Mouse (Mus musculus) hindbrain, embryonic 15.5 days (tissue): ENCODE measurements at regions not wholly inside any gene's neighbourhood (a gene's known extent, or its start where the extent isn't known, plus 50 kb on each side); places are given as distances from the start of the nearest gene placed in this dataset.

ENCODE experiments used
- ATAC-seq: fragments of 200-750 bp; cut with Nextera tagmentation; 2 replicates; pipeline ENCODE4 v1.8.0; 2017; ENCODE audit warnings: low read depth, moderate number of reproducible peaks, moderate TSS enrichment; ENCODE audit not compliant: low FRiP score
- H3K27ac ChIP-seq: fragments of 300-500 bp; sonication (generic); replicated peaks from 2 replicates; pipeline ENCODE4 v1.5.1; 2015; ENCODE audit warnings: mild to moderate bottlenecking, inconsistent platforms
- H3K27me3 ChIP-seq: fragments of 300-500 bp; sonication (generic); 2 replicates; pipeline ENCODE4 v1.6.1; 2015; ENCODE audit warnings: control low read depth, inconsistent platforms
- H3K36me3 ChIP-seq: fragments of 300-500 bp; sonication (generic); 2 replicates; pipeline ENCODE4 v1.6.1; 2015; ENCODE audit warnings: control low read depth, inconsistent platforms
- H3K4me1 ChIP-seq: fragments of 300-500 bp; sonication (generic); replicated peaks from 2 replicates; pipeline ENCODE4 v1.6.1; 2015; ENCODE audit warnings: control low read depth, inconsistent platforms
- H3K4me2 ChIP-seq: fragments of 300-500 bp; sonication (generic); 2 replicates; pipeline ENCODE4 v1.6.1; 2015; ENCODE audit warnings: moderate library complexity, mild to moderate bottlenecking, inconsistent platforms
- H3K4me3 ChIP-seq: fragments of 300-500 bp; sonication (generic); 2 replicates; pipeline ENCODE4 v1.5.1; 2015; ENCODE audit warnings: mild to moderate bottlenecking, inconsistent platforms
- H3K9ac ChIP-seq: fragments of 300-500 bp; sonication (generic); 2 replicates; pipeline ENCODE4 v1.6.1; 2015; ENCODE audit warnings: inconsistent platforms
- H3K9me3 ChIP-seq: fragments of 300-500 bp; sonication (generic); 2 replicates; pipeline ENCODE4 v1.6.1; 2016; ENCODE audit warnings: control low read depth, inconsistent platforms
- WGBS: fragments of 180-500 bp; shearing (Covaris S2); methylation state at CpG from one replicate; pipeline ENCODE4 v1.1.7; 2015; 5-methylcytosine and 5-hydroxymethylcytosine counted together

DNA sequence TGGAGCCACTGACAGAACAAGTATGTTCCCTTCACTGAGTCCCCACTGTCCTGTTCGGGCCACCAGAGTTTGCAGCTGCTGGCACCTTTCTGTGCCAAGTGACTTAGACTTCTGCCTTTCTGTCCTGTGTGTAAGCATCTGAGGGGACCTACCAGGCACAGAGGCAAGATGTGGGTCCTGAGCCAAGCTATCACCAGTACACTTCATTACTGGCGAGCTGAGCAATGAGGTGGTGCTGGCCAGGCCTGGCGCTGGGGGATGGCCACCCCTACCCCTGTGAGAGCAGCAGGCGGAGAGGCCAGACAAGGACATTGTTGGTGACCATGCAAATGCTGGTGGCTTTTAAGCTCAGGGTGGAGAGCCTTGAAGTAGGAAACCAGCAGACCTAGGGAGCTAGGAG lies 87.6 kb upstream of the Mrps6 start:
- Histone ChIP-seq H3K9me3 (no peaks in the 10 kb centered on the region), H3K27me3 (no peaks in the 10 kb centered on the region), H3K9ac (no peak overlapping the region), H3K27ac (no peak overlapping the region), H3K4me3 (no peak overlapping the region), H3K36me3 (no peaks in the 10 kb centered on the region), H3K4me2 (no peak overlapping the region), H3K4me1 (0 out of 2 replicates have a peak, but pooled peaks cover 3% of the 10 kb centered on the region)
- ATAC-seq, result no peak
- WGBS, result 81% methylated on average over 4 of the region's 4 CpGs

DNA sequence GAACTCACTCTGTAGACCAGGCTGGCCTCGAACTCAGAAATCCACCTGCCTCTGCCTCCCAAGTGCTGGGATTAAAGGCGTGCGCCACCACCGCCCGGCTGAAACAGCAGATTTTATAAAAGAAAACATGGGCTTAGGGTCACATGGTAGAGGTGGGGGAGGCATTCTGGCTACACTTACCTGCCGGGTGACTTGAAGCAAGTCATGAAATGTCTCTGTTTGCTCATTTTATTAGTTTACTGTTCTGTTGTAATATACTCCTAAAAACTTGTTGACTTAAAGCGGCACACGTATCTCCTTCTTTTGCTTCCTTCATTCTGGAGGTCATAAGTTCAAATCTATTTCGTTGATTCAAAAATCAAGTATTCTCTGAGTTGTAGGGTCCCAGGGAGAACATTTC lies 84.9 kb upstream of the Mrps6 start:
- Histone ChIP-seq H3K27me3 (no peaks in the 10 kb centered on the region), H3K9me3 (no peaks in the 10 kb centered on the region), H3K9ac (no peak overlapping the region), H3K4me3 (no peak overlapping the region), H3K4me1 (no peaks in the 10 kb centered on the region), H3K4me2 (no peak overlapping the region), H3K27ac (no peak overlapping the region), H3K36me3 (no peaks in the 10 kb centered on the region)
- ATAC-seq, result no peak
- 91% methylated on average over 9 of the region's 9 CpGs for WGBS

DNA sequence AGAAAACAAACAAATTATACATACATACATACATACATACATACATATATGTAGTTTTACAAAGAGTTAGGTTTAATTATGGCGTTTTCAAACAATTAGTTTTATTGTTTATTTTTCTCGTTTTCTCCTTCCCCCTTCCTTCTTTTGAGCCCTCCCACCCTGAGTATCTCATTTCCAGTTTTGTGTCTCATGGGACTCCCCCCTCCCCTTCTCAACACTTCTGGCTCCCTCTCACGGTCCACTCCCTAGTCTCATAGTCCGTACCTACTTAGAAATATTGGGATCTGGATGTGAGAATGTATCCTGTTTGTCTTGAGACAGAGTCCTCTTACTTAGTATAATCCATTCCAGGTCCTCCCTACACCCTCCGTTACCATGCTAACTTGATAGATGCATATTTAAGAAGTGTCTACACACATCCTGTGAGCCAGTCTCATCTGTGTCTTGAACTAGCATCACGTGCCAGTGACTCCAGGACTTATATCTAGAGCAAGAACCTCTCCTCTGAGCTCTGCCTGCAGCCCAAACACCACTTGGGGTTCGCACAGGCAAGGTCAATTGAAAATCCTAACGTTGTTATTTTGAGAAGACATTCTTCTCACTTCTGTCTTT lies 81.8 kb upstream of the Mrps6 start:
- no peak for ATAC-seq
- H3K4me2 ChIP-seq, result no peak overlapping the region
- H3K4me1 ChIP-seq, result no peaks in the 10 kb centered on the region
- no peak overlapping the region for H3K9ac ChIP-seq
- H3K27ac ChIP-seq, result no peak overlapping the region
- WGBS, result 78% methylated on average over 8 of the region's 8 CpGs
- H3K27me3 ChIP-seq, result no peaks in the 10 kb centered on the region
- H3K36me3 ChIP-seq, result no peaks in the 10 kb centered on the region
- no peaks in the 10 kb centered on the region for H3K9me3 ChIP-seq
- no peak overlapping the region for H3K4me3 ChIP-seq

DNA sequence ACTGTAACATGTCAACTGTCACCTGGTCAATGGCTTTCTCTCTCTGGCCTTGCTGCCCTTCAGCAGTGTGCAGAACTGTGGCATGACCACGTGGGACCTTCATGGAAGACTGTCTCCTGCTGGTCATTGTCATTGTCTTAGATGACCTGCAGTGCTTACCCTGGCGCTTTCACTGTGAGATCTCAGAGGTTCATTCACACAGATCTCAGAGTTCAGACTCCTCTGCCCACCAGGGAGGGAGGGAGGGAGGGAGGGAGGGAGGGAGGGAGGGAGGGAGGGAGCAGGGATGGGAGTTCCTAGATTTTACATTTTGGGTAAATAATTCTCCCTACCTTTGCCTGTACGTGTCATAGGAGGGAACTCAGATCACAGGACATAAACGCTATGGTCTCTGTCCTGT lies 79.6 kb upstream of the Mrps6 start:
- Histone ChIP-seq H3K27ac (no peak overlapping the region), H3K4me1 (no peaks in the 10 kb centered on the region), H3K9me3 (no peaks in the 10 kb centered on the region), H3K4me2 (no peak overlapping the region), H3K9ac (no peak overlapping the region), H3K27me3 (no peaks in the 10 kb centered on the region), H3K36me3 (no peaks in the 10 kb centered on the region), H3K4me3 (no peak overlapping the region)
- no peak for ATAC-seq
- 29% methylated on average over 4 of the region's 4 CpGs for WGBS

DNA sequence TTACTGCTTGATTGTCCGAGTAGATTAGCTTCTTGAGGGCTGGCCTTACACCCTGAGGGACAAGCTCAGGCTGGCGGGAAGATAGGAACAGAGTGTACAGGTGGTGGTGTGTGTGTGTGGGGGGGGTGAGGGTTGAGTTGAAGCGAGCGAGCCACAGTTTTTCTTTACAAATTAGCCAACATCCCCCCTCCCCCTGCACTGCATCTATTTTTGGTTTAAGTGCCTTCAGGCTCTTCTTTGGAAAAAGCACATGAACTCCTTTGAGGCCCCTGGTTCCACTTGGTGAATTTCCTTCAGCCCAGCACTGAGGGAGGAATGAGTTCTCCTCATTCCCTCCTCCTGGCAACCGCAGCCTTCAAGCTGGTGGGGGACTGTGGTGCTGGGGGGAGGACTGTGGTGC lies 79.2 kb upstream of the Mrps6 start:
- Histone ChIP-seq H3K27ac (no peak overlapping the region), H3K4me1 (no peaks in the 10 kb centered on the region), H3K4me2 (no peak overlapping the region), H3K9me3 (no peaks in the 10 kb centered on the region), H3K27me3 (no peaks in the 10 kb centered on the region), H3K9ac (no peak overlapping the region), H3K4me3 (no peak overlapping the region), H3K36me3 (no peaks in the 10 kb centered on the region)
- 0 out of 2 replicates have a peak, but pooled peaks have one; percentile 19 for ATAC-seq
- 28% methylated on average over 5 of the region's 5 CpGs for WGBS

DNA sequence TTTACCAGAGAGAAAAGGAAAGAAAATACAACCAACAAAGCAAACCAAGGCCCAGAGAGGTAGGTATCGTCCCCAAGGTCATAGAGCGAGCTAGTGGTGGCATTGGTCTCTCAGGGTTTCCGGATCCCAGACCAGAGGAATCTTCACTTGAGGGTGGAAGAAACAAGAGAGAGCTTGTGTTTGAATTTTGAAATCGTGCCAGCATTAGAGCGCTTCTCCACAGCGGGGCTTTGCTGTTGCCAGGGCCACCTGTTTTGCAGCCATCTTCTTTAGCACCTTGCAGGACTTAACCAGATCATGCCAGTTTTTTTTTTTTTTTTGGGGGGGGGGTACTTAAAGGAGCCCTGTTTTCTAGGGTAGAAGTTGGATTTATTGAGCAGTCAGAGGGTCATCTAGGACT lies 77.6 kb upstream of the Mrps6 start:
- WGBS, result 69% methylated on average over 6 of the region's 6 CpGs
- ATAC-seq, result 0 out of 2 replicates have a peak, but pooled peaks have one; percentile 45
- H3K9me3 ChIP-seq, result no peaks in the 10 kb centered on the region

DNA sequence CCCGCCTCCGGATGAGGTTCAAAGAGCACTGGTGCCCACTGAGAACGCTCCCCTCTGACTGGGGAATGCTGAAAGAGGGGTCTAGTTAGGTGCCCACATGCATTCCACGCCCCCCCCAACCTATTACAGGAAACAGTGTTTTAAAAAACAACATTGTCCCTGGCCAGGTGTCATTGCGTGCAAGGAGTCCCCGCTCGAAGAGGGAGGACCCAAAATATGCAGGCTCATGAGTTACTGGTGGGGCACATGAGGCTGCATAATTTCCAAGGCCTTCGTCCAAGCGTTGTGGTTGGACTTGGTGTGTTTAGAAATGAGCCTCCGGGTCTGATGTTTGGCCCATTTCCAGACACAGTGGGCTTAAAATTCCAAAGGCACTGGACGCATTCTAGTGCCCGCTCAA lies 72.9 kb upstream of the Mrps6 start:
- no peak overlapping the region for H3K9ac ChIP-seq
- 86% methylated on average over 12 of the region's 12 CpGs for WGBS

More for the DNA sequence above, 77.6 kb upstream of the Mrps6 start:
- H3K4me3 ChIP-seq, result no peak overlapping the region
- H3K27ac ChIP-seq, result no peak overlapping the region
- H3K9ac ChIP-seq, result no peak overlapping the region
- H3K4me1 ChIP-seq, result no peaks in the 10 kb centered on the region
- H3K36me3 ChIP-seq, result no peaks in the 10 kb centered on the region
- no peak overlapping the region for H3K4me2 ChIP-seq
- H3K27me3 ChIP-seq, result no peaks in the 10 kb centered on the region

DNA sequence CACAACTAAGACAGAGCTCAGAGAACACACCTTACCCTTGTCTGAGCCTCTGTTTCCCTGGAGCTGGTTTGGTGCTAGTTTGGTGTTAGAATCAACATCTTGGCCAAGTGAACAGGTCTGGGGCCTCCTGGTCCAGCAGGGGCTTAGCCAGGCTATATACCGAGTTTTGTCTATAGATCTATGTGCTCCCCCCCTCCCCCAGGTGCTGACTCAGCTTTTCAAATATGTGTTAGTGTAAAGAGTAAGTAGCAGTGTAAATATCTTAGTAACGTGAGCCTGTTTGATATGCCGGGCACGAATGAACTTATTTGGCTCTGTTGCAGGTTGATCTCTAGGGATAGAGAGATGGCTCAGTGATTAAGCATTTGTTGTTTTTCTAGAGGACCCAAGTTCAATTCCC lies 68.7 kb upstream of the Mrps6 start:
- no peak overlapping the region for H3K4me3 ChIP-seq
- no peaks in the 10 kb centered on the region for H3K27me3 ChIP-seq
- H3K4me2 ChIP-seq, result no peak overlapping the region
- no peak for ATAC-seq
- WGBS, result 79% methylated on average over 4 of the region's 4 CpGs
- no peak overlapping the region for H3K27ac ChIP-seq
- no peaks in the 10 kb centered on the region for H3K4me1 ChIP-seq
- no peaks in the 10 kb centered on the region for H3K9me3 ChIP-seq
- H3K36me3 ChIP-seq, result no peaks in the 10 kb centered on the region
- H3K9ac ChIP-seq, result no peak overlapping the region

More for the DNA sequence above, 72.9 kb upstream of the Mrps6 start:
- H3K36me3 ChIP-seq, result no peaks in the 10 kb centered on the region
- no peaks in the 10 kb centered on the region for H3K4me1 ChIP-seq
- H3K27me3 ChIP-seq, result no peaks in the 10 kb centered on the region
- no peak for ATAC-seq
- H3K27ac ChIP-seq, result no peak overlapping the region
- no peak overlapping the region for H3K4me2 ChIP-seq
- H3K9me3 ChIP-seq, result no peaks in the 10 kb centered on the region
- no peak overlapping the region for H3K4me3 ChIP-seq

DNA sequence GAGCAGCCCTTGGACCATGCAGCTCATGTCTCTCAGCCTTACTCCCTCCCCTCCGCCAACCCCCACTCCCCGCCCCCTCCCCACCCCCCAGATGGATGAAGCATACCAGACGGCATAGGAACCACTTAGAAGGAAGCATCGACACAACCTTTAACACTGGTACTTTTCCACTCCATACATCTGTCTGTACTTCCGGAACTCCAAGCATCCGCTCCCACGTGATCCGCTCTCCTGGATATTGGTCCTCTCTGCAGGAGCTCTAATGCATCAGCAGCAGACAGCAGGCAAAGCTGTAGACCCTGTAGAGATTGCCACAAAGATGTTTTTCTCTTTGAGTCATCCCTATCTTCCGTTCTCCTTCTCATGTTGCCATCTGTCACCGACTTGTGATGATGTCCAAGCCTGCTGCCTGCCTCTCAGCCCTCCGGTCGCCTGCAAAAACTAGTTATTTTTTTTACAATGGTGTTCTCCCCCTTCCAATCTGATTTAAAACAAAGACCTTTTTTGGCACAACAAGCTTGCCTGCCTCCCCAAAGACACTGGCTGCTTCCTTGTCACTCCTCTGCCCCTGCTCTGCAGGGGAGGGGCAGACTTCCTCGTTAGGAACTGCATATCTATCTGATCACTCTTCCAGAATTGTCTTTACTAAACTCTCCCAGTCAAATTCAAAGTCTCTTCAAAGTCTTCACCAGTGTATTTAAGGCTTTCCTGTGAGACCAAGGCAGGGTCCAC lies 62.4 kb upstream of the Mrps6 start:
- Histone ChIP-seq H3K36me3 (no peaks in the 10 kb centered on the region), H3K9ac (no peak overlapping the region), H3K27ac (peak overlapping the region; percentile 45; the same call in 1 of the 2 replicates), H3K4me3 (peak overlapping the region; percentile 9; the same call in 1 of the 2 replicates), H3K9me3 (no peaks in the 10 kb centered on the region), H3K4me2 (peak overlapping the region; percentile 45), H3K4me1 (peaks cover 10% of the 10 kb centered on the region; the same call in 1 of the 2 replicates), H3K27me3 (no peaks in the 10 kb centered on the region)
- 20% methylated on average over 13 of the region's 13 CpGs for WGBS
- ATAC-seq, result peak; percentile 77; the same call in 1 of the 2 replicates

DNA sequence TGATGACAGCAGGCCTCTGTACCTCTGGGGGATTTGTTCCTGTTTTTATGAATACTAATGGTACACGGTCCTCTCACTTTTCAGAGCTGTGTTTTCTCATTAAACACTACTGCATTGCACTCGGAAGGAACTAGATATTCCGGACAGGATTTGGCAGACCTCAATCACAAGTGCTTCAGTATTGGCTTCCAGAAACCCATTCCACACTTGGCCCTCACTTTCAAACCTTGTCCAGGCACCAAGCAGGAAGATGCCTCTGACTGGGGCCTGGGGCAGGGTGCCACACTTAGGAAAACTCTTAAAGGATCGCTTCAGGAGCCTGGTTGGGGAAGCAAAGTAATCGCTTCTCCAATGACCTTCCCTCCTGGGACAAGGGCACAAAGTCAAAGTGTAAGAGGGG lies 50.7 kb upstream of the Mrps6 start:
- no peaks in the 10 kb centered on the region for H3K36me3 ChIP-seq
- H3K4me1 ChIP-seq, result no peaks in the 10 kb centered on the region
- no peaks in the 10 kb centered on the region for H3K9me3 ChIP-seq
- no peak overlapping the region for H3K4me2 ChIP-seq
- H3K9ac ChIP-seq, result no peak overlapping the region
- ATAC-seq, result no peak
- 88% methylated on average over 5 of the region's 5 CpGs for WGBS
- H3K27ac ChIP-seq, result no peak overlapping the region
- H3K27me3 ChIP-seq, result no peaks in the 10 kb centered on the region
- H3K4me3 ChIP-seq, result no peak overlapping the region
